In the genomic region with DNA sequence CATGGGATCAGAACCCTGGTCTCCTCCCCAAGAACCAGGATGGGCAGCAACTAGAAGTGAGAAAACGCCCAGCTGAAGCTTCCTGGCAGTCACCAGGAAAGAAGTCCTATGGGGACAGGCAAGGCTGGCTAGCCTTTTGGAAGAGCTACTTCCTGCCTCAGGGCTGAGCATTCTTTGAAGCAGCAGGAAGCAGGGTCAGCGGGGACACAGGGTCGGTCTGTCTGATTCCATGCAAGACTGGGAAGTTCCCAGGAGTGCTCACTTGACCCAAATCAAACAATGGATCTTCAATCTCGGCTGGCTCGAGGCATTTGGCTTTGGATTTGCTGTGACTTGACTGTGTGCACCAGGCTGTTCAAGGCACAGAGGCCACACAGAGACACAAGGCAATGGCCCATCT, we compare ENCODE assay signal across 15 mouse cellular contexts. TPM values are rescaled to one million over a fixed set of nuclear protein-coding genes. Genes with fewer than 3 reads are reported as not detected.
DNase-seq lines count a peak whose midpoint lies in the region; ATAC-seq lines count a peak whose summit lies in the region.
"Had no signal": no experiment of that assay in that cellular context is flagged by ENCODE, and none has a peak within 500 bp of the region (broad histone marks: within the 10 kb centered on the region; RNA-seq: fewer than 3 reads in every experiment).

No protein-coding gene starts in this region.

- H3K4me2 ChIP-seq in kidney, embryonic 14.5 days (replicated peaks; ENCODE audit: low read depth, low read length), result no peak overlapping the region
- no peak overlapping the region for H3K4me2 ChIP-seq in midbrain, embryonic 16.5 days (ENCODE audit: low read length)
- H3K4me2 ChIP-seq in midbrain, embryonic 14.5 days (ENCODE audit: low read length), result no peak overlapping the region
- H3K4me2 ChIP-seq: embryonic facial prominence, embryonic 13.5 days; forebrain, embryonic 15.5 days had no signal

- H3K4me1 ChIP-seq in kidney, embryonic 14.5 days (ENCODE audit: control insufficient read depth, insufficient read depth, low read length), result no peaks in the 10 kb centered on the region
- H3K4me1 ChIP-seq in midbrain, embryonic 16.5 days (ENCODE audit: control insufficient read depth, insufficient read depth, low read length), result no peaks in the 10 kb centered on the region
- no peaks in the 10 kb centered on the region for H3K4me1 ChIP-seq in midbrain, embryonic 14.5 days (ENCODE audit: control insufficient read depth, insufficient read depth, low read length)
- H3K4me1 ChIP-seq: forebrain, embryonic 15.5 days had no signal

- H3K4me3 ChIP-seq in kidney, embryonic 14.5 days (ENCODE audit: low read length), result no peak overlapping the region
- no peak overlapping the region for H3K4me3 ChIP-seq in midbrain, embryonic 16.5 days (ENCODE audit: low read depth, low read length)
- no peak overlapping the region for H3K4me3 ChIP-seq in midbrain, embryonic 14.5 days (replicated peaks; ENCODE audit: low read depth, low read length)
- H3K4me3 ChIP-seq: embryonic facial prominence, embryonic 13.5 days; forebrain, embryonic 15.5 days had no signal

- peaks cover 56% of the 10 kb centered on the region for H3K36me3 ChIP-seq in kidney, embryonic 14.5 days (ENCODE audit: control insufficient read depth, insufficient read depth, low read length)
- peaks cover 44% of the 10 kb centered on the region for H3K36me3 ChIP-seq in midbrain, embryonic 16.5 days (ENCODE audit: control insufficient read depth, insufficient read depth, low read length)
- H3K36me3 ChIP-seq in midbrain, embryonic 14.5 days (ENCODE audit: control insufficient read depth, insufficient read depth, low read length), result peaks cover 66% of the 10 kb centered on the region

- H3K9me3 ChIP-seq in kidney, embryonic 14.5 days (ENCODE audit: control insufficient read depth, low read length), result no peaks in the 10 kb centered on the region
- no peaks in the 10 kb centered on the region for H3K9me3 ChIP-seq in midbrain, embryonic 16.5 days (replicated peaks; ENCODE audit: control insufficient read depth, low read length, poor library complexity, severe bottlenecking)
- H3K9me3 ChIP-seq in midbrain, embryonic 14.5 days (ENCODE audit: control insufficient read depth, low read length), result no peaks in the 10 kb centered on the region
- H3K9me3 ChIP-seq: embryonic facial prominence, embryonic 13.5 days; forebrain, embryonic 15.5 days had no signal

- peak; percentile 12 for DNase-seq in embryo, embryonic 11 days
- DNase-seq in embryo, embryonic 9.5 days (ENCODE audit: extremely low spot score), result no peak
- DNase-seq in kidney, adult 11 months, result peak; percentile 49
- DNase-seq in midbrain, embryonic 14.5 days, result no peak
- DNase-seq in kidney, postnatal 36 days, result peak; percentile 66 to 67
- DNase-seq: cerebellum, adult 11-12 months; gastrocnemius, postnatal 36 days; layer of hippocampus, postnatal 36 days had no signal

- WGBS in kidney, embryonic 14.5 days, result 64% methylated on average over 5 of the region's 5 CpGs
- 69% methylated on average over 5 of the region's 5 CpGs for WGBS in midbrain, embryonic 16.5 days
- WGBS in midbrain, embryonic 14.5 days, result 77% methylated on average over 5 of the region's 5 CpGs

- ATAC-seq in kidney, embryonic 14.5 days (ENCODE audit: low FRiP score, low TSS enrichment), result no peak
- no peak for ATAC-seq in midbrain, embryonic 16.5 days
- ATAC-seq in midbrain, embryonic 14.5 days (ENCODE audit: low FRiP score, low TSS enrichment), result no peak
- ATAC-seq in monocyte, adult 5-6 weeks (replicated peaks; ENCODE audit: insufficient number of reproducible peaks, low FRiP score, low TSS enrichment, poor library complexity, severe bottlenecking), result no peak
- ATAC-seq: forebrain, embryonic 15.5 days had no signal

- H3K27me3 ChIP-seq in kidney, embryonic 14.5 days (ENCODE audit: control insufficient read depth, insufficient read depth, low read length), result no peaks in the 10 kb centered on the region
- H3K27me3 ChIP-seq in midbrain, embryonic 16.5 days (ENCODE audit: control insufficient read depth, insufficient read depth, low read depth, low read length), result no peaks in the 10 kb centered on the region
- no peaks in the 10 kb centered on the region for H3K27me3 ChIP-seq in midbrain, embryonic 14.5 days (ENCODE audit: control insufficient read depth, insufficient read depth, low read length)
- H3K27me3 ChIP-seq: embryonic facial prominence, embryonic 13.5 days; forebrain, embryonic 15.5 days had no signal

- no peak overlapping the region; the same call in 1 of the 2 replicates for H3K27ac ChIP-seq in kidney, embryonic 14.5 days (ENCODE audit: low read depth, low read length)
- peak overlapping the region; percentile 33; the same call in 1 of the 2 replicates for H3K27ac ChIP-seq in midbrain, embryonic 16.5 days (ENCODE audit: low read length)
- no peak overlapping the region for H3K27ac ChIP-seq in midbrain, embryonic 14.5 days (replicated peaks; ENCODE audit: low read depth, low read length)
- H3K27ac ChIP-seq: embryonic facial prominence, embryonic 13.5 days; forebrain, embryonic 15.5 days had no signal

- no peak overlapping the region for H3K9ac ChIP-seq in kidney, embryonic 14.5 days (ENCODE audit: low read depth, low read length)
- no peak overlapping the region for H3K9ac ChIP-seq in midbrain, embryonic 16.5 days (ENCODE audit: low read depth, low read length)
- no peak overlapping the region for H3K9ac ChIP-seq in midbrain, embryonic 14.5 days (replicated peaks; ENCODE audit: low read length)
- H3K9ac ChIP-seq: embryonic facial prominence, embryonic 13.5 days; forebrain, embryonic 15.5 days had no signal

RNA-seq across cellular contexts. Expression of a gene that starts 3.3 kb away (rescaled TPM):
- polyA plus RNA-seq in kidney, embryonic 14.5 days (2014; fragmentation: Nextera tagmentation; extraction: Ambion mirVana), result not detected in 2 replicates
- polyA plus RNA-seq in midbrain, embryonic 16.5 days (2015; fragmentation: Nextera tagmentation; extraction: Ambion mirVana), result not detected in 2 replicates
- not detected in 2 replicates for polyA plus RNA-seq in midbrain, embryonic 14.5 days (2014; fragmentation: Nextera tagmentation; extraction: Ambion mirVana)
- not detected in 3 replicates for total RNA-seq in monocyte, adult 5-6 weeks (2017)
- total RNA-seq: gastrocnemius, postnatal 36 days; layer of hippocampus, postnatal 36 days; MEL had no signal
- polyA plus RNA-seq: C2C12; embryonic facial prominence, embryonic 13.5 days had no signal

RNA-seq across cellular contexts. Expression of a gene that starts 17.0 kb away (rescaled TPM):
- 31.1 and 35.8 TPM in 2 replicates for polyA plus RNA-seq in kidney, embryonic 14.5 days (2014; fragmentation: Nextera tagmentation; extraction: Ambion mirVana)
- 42.3 and 46.3 TPM in 2 replicates for polyA plus RNA-seq in midbrain, embryonic 16.5 days (2015; fragmentation: Nextera tagmentation; extraction: Ambion mirVana)
- polyA plus RNA-seq in midbrain, embryonic 14.5 days (2014; fragmentation: Nextera tagmentation; extraction: Ambion mirVana), result 30.5 and 31.0 TPM in 2 replicates
- total RNA-seq in monocyte, adult 5-6 weeks (2017), result 5.6 to 17.7 TPM (median 9.1 TPM) in 3 replicates

RNA-seq across cellular contexts. Expression of a gene that starts 53.6 kb away (rescaled TPM):
- 23.7 and 26.6 TPM in 2 replicates for polyA plus RNA-seq in kidney, embryonic 14.5 days (2014; fragmentation: Nextera tagmentation; extraction: Ambion mirVana)
- 78.4 and 82.0 TPM in 2 replicates for polyA plus RNA-seq in midbrain, embryonic 16.5 days (2015; fragmentation: Nextera tagmentation; extraction: Ambion mirVana)
- polyA plus RNA-seq in midbrain, embryonic 14.5 days (2014; fragmentation: Nextera tagmentation; extraction: Ambion mirVana), result 97.9 and 101 TPM in 2 replicates
- 3.5 to 14.6 TPM (median 9.2 TPM) in 3 replicates for total RNA-seq in monocyte, adult 5-6 weeks (2017)

RNA-seq across cellular contexts. Expression of a gene that starts 55.2 kb away (rescaled TPM):
- polyA plus RNA-seq in kidney, embryonic 14.5 days (2014; fragmentation: Nextera tagmentation; extraction: Ambion mirVana), result 0.45 and 0.49 TPM in 2 replicates
- polyA plus RNA-seq in midbrain, embryonic 16.5 days (2015; fragmentation: Nextera tagmentation; extraction: Ambion mirVana), result not detected in 2 replicates
- 0.12 TPM in 1 of 2 replicates, not detected in the other for polyA plus RNA-seq in midbrain, embryonic 14.5 days (2014; fragmentation: Nextera tagmentation; extraction: Ambion mirVana)
- 1.6 to 8.2 TPM (median 4.6 TPM) in 3 replicates for total RNA-seq in monocyte, adult 5-6 weeks (2017)
- total RNA-seq: gastrocnemius, postnatal 36 days; layer of hippocampus, postnatal 36 days had no signal
- polyA plus RNA-seq: C2C12; forebrain, embryonic 15.5 days had no signal

Comparison
In these comparisons a context has a peak if more than half of its experiments do, and no peak if none do; other contexts are left out.
1. DNase-seq: peak in embryo, embryonic 11 days (single experiment), kidney, adult 11 months (single experiment) and kidney, postnatal 36 days (2 of 2); none in embryo, embryonic 9.5 days (single experiment) and midbrain, embryonic 14.5 days (single experiment).